ENCODE assay signal across 23 mouse cellular contexts in genomic region chr8:70435156-70435555, GRCm38 (mm10). TPM values are rescaled to one million over a fixed set of nuclear protein-coding genes. Genes with fewer than 3 reads are reported as not detected.
DNase-seq lines count a peak whose midpoint lies in the region; ATAC-seq lines count a peak whose summit lies in the region.
"Had no signal": no experiment of that assay in that cellular context is flagged by ENCODE, and none has a peak within 500 bp of the region (broad histone marks: within the 10 kb centered on the region; RNA-seq: fewer than 3 reads in every experiment).

No protein-coding gene starts in this region.

- 90% methylated on average over 5 of the region's 5 CpGs for WGBS in hindbrain, embryonic 13.5 days
- WGBS in hindbrain, embryonic 14.5 days, result 91% methylated on average over 5 of the region's 5 CpGs
- 91% methylated on average over 5 of the region's 5 CpGs for WGBS in intestine, embryonic 15.5 days

- no peaks in the 10 kb centered on the region for H3K27me3 ChIP-seq in hindbrain, embryonic 13.5 days
- H3K27me3 ChIP-seq in hindbrain, embryonic 14.5 days (ENCODE audit: control insufficient read depth, insufficient read depth, low read length), result no peaks in the 10 kb centered on the region
- no peaks in the 10 kb centered on the region for H3K27me3 ChIP-seq in intestine, embryonic 15.5 days (replicated peaks)
- H3K27me3 ChIP-seq: forebrain, embryonic 13.5 days; heart, embryonic 13.5 days had no signal

- no peak for ATAC-seq in cerebellum, adult (ENCODE audit: insufficient number of reproducible peaks, low FRiP score, low TSS enrichment)
- no peak for ATAC-seq in hindbrain, embryonic 13.5 days (ENCODE audit: low FRiP score)
- ATAC-seq in hindbrain, embryonic 14.5 days (ENCODE audit: low FRiP score), result no peak
- ATAC-seq in intestine, embryonic 15.5 days, result no peak
- ATAC-seq: CD4-positive, CD25-positive, alpha-beta regulatory T cell, adult 4 months; forebrain, embryonic 13.5 days; forebrain, embryonic 16.5 days; hindbrain, embryonic 16.5 days; intestine, embryonic 16.5 days had no signal

- no peak overlapping the region for H3K4me2 ChIP-seq in hindbrain, embryonic 13.5 days
- no peak overlapping the region for H3K4me2 ChIP-seq in hindbrain, embryonic 14.5 days (replicated peaks)
- H3K4me2 ChIP-seq in intestine, embryonic 15.5 days (replicated peaks), result no peak overlapping the region
- H3K4me2 ChIP-seq: forebrain, embryonic 13.5 days; heart, embryonic 13.5 days had no signal

- H3K9me3 ChIP-seq in hindbrain, embryonic 13.5 days, result no peaks in the 10 kb centered on the region
- no peaks in the 10 kb centered on the region for H3K9me3 ChIP-seq in hindbrain, embryonic 14.5 days (ENCODE audit: control insufficient read depth, low read length)
- H3K9me3 ChIP-seq in intestine, embryonic 15.5 days, result no peaks in the 10 kb centered on the region
- H3K9me3 ChIP-seq: forebrain, embryonic 10.5 days; forebrain, embryonic 13.5 days; heart, embryonic 10.5 days; heart, embryonic 13.5 days had no signal

- no peak overlapping the region for H3K27ac ChIP-seq in hindbrain, embryonic 13.5 days
- no peak overlapping the region for H3K27ac ChIP-seq in hindbrain, embryonic 14.5 days
- no peak overlapping the region for H3K27ac ChIP-seq in intestine, embryonic 15.5 days
- H3K27ac ChIP-seq: forebrain, embryonic 10.5 days; forebrain, embryonic 13.5 days; heart, adult 2 months; heart, embryonic 10.5 days; heart, embryonic 13.5 days had no signal

- 0 out of 2 replicates have a peak overlapping the region, but pooled peaks have one; percentile 43 for H3K9ac ChIP-seq in hindbrain, embryonic 13.5 days
- no peak overlapping the region for H3K9ac ChIP-seq in hindbrain, embryonic 14.5 days
- no peak overlapping the region for H3K9ac ChIP-seq in intestine, embryonic 15.5 days
- H3K9ac ChIP-seq: forebrain, embryonic 13.5 days; heart, embryonic 13.5 days had no signal

- H3K36me3 ChIP-seq in hindbrain, embryonic 13.5 days, result no peaks in the 10 kb centered on the region
- H3K36me3 ChIP-seq in hindbrain, embryonic 14.5 days (replicated peaks; ENCODE audit: control insufficient read depth, insufficient read depth), result no peaks in the 10 kb centered on the region
- H3K36me3 ChIP-seq in intestine, embryonic 15.5 days, result no peaks in the 10 kb centered on the region
- H3K36me3 ChIP-seq: forebrain, embryonic 10.5 days; heart, embryonic 13.5 days had no signal

- H3K4me1 ChIP-seq in hindbrain, embryonic 13.5 days (replicated peaks), result peaks cover 38% of the 10 kb centered on the region
- peaks cover 21% of the 10 kb centered on the region for H3K4me1 ChIP-seq in hindbrain, embryonic 14.5 days (replicated peaks; ENCODE audit: control insufficient read depth, insufficient read depth, low read length)
- H3K4me1 ChIP-seq in intestine, embryonic 15.5 days (replicated peaks), result peaks cover 14% of the 10 kb centered on the region

- no peak overlapping the region for H3K4me3 ChIP-seq in hindbrain, embryonic 13.5 days
- H3K4me3 ChIP-seq in hindbrain, embryonic 14.5 days (replicated peaks; ENCODE audit: low read length), result no peak overlapping the region
- H3K4me3 ChIP-seq in intestine, embryonic 15.5 days (replicated peaks), result no peak overlapping the region
- H3K4me3 ChIP-seq: forebrain, embryonic 10.5 days; forebrain, embryonic 13.5 days; heart, adult 2 months; heart, embryonic 10.5 days; heart, embryonic 13.5 days had no signal

- DNase-seq in cerebellum, postnatal 14 days, result peak; percentile 65 to 75
- no peak for DNase-seq in hindbrain, embryonic 14.5 days (ENCODE audit: low spot score)
- DNase-seq in brain, adult 2 months (ENCODE audit: low read depth, low spot score), result peak; percentile 62
- DNase-seq: adrenal gland, adult 2 months; adrenal gland, postnatal 14 days; cerebellum, adult 9-11 months; gastrocnemius, postnatal 10 days; gastrocnemius, postnatal 36 days; heart, adult 2 months; heart, postnatal 14 days; heart, postnatal 4 days; kidney, adult 18-20 months had no signal

RNA-seq across cellular contexts. Expression of gene Crtc1, which starts 4.2 kb away (rescaled TPM):
- 35.6 and 37.6 TPM in 2 replicates for polyA plus RNA-seq in hindbrain, embryonic 13.5 days (2015; fragmentation: Nextera tagmentation; extraction: Ambion mirVana)
- polyA plus RNA-seq in hindbrain, embryonic 14.5 days (2014; fragmentation: Nextera tagmentation; extraction: Ambion mirVana), result 48.1 and 53.9 TPM in 2 replicates
- 14.8 and 15.0 TPM in 2 replicates for polyA plus RNA-seq in intestine, embryonic 15.5 days (2015; fragmentation: Nextera tagmentation; extraction: Ambion mirVana)

RNA-seq across cellular contexts. Expression of gene Klhl26, which starts 41.6 kb away (rescaled TPM):
- 24.3 and 25.8 TPM in 2 replicates for polyA plus RNA-seq in hindbrain, embryonic 13.5 days (2015; fragmentation: Nextera tagmentation; extraction: Ambion mirVana)
- polyA plus RNA-seq in hindbrain, embryonic 14.5 days (2014; fragmentation: Nextera tagmentation; extraction: Ambion mirVana), result 28.5 and 30.0 TPM in 2 replicates
- 18.7 and 20.8 TPM in 2 replicates for polyA plus RNA-seq in intestine, embryonic 15.5 days (2015; fragmentation: Nextera tagmentation; extraction: Ambion mirVana)

RNA-seq across cellular contexts. Expression of gene Tmem59l, which starts 52.0 kb away (rescaled TPM):
- polyA plus RNA-seq in hindbrain, embryonic 13.5 days (2015; fragmentation: Nextera tagmentation; extraction: Ambion mirVana), result 78.5 and 78.8 TPM in 2 replicates
- 143 and 149 TPM in 2 replicates for polyA plus RNA-seq in hindbrain, embryonic 14.5 days (2014; fragmentation: Nextera tagmentation; extraction: Ambion mirVana)
- 3.2 and 4.2 TPM in 2 replicates for polyA plus RNA-seq in intestine, embryonic 15.5 days (2015; fragmentation: Nextera tagmentation; extraction: Ambion mirVana)
- polyA plus RNA-seq: CD4-positive, CD25-positive, alpha-beta regulatory T cell, adult 4 months had no signal

RNA-seq across cellular contexts. Expression of gene Crlf1, which starts 57.8 kb away (rescaled TPM):
- polyA plus RNA-seq in hindbrain, embryonic 13.5 days (2015; fragmentation: Nextera tagmentation; extraction: Ambion mirVana), result 2.2 and 2.9 TPM in 2 replicates
- 6.3 and 6.9 TPM in 2 replicates for polyA plus RNA-seq in hindbrain, embryonic 14.5 days (2014; fragmentation: Nextera tagmentation; extraction: Ambion mirVana)
- polyA plus RNA-seq in intestine, embryonic 15.5 days (2015; fragmentation: Nextera tagmentation; extraction: Ambion mirVana), result 0.95 and 1.2 TPM in 2 replicates
- polyA plus RNA-seq: CD4-positive, CD25-positive, alpha-beta regulatory T cell, adult 4 months had no signal

Comparison
In these comparisons a context has a peak if more than half of its experiments do, and no peak if none do; other contexts are left out.
1. RNA of gene Tmem59l, which starts 52.0 kb away (polyA plus RNA-seq): 143 to 149 TPM in hindbrain, embryonic 14.5 days and 78.5 to 78.8 TPM in hindbrain, embryonic 13.5 days; 3.2 to 4.2 TPM in intestine, embryonic 15.5 days; every median in the first group is over 10 times any median in the second.